In the genomic region with DNA sequence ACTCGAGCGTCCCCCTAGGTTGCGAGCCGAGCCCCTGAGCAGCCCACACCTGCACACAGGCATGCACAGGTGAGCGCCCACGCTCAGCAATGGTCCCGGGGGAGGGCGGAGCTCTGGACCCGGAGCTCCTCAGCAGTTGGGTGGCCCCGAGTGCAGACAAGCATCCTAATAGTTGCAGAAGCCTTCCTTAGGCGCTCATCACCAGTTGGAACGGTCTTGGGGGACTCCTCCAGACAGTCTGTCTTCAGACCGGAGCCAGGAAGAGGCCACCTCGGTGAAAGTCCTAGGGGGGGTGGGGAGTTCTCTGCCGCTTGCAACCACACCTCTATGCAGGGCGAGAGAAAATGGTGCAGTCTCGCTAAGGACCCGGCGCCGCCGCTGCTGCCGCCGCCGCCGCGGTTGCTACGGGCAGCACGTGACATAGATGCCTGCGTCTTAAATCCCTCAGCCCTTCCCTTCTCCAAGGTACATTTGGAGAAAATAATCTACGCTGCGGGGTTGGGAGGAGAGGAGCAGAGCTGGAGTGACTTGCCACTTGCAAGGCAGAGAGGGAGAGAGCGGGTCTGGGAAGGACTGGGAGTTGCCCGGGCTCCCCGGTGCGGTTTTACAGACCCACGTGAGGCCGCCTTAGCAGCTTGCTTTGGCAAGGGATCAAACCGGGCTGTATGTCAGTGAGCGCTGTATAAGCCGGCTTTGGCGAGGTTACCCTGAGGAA, we compare ENCODE assay signal across 8 mouse cellular contexts.
DNase-seq lines count a peak whose midpoint lies in the region; ATAC-seq and TF ChIP-seq lines count a peak whose summit lies in the region.

No protein-coding gene starts in this region.

- no peaks in the 10 kb centered on the region for H3K9me3 ChIP-seq in forebrain, embryonic 11.5 days (ENCODE audit: control insufficient read depth, low read length)
- H3K9me3 ChIP-seq in heart, embryonic 15.5 days (replicated peaks) = no peaks in the 10 kb centered on the region
- no peaks in the 10 kb centered on the region for H3K9me3 ChIP-seq in liver, embryonic 14.5 days (ENCODE audit: control insufficient read depth, low read length)
- no peaks in the 10 kb centered on the region for H3K9me3 ChIP-seq in neural tube, embryonic 13.5 days

- peak; percentile 78 for DNase-seq in layer of hippocampus, adult 11-12 months (ENCODE audit: low spot score)
- no peak for DNase-seq in layer of hippocampus, adult 9-10 months (ENCODE audit: low spot score)
- peak; percentile 83 for DNase-seq in forebrain, embryonic 11.5 days (ENCODE audit: low spot score)
- DNase-seq in kidney, postnatal 36 days = peak; percentile 37 to 60
- no peak for DNase-seq in liver, embryonic 14.5 days (ENCODE audit: low read depth in 3 of 3, low spot score in 3 of 3)
- DNase-seq in urinary bladder, postnatal 36 days (ENCODE audit: low spot score in 2 of 2) = peak; percentile 34 to 42

- peaks cover 7% of the 10 kb centered on the region; the same call in 1 of the 2 replicates for H3K4me1 ChIP-seq in forebrain, embryonic 11.5 days (replicated peaks; ENCODE audit: control insufficient read depth, insufficient read depth, low read length)
- peaks cover 14% of the 10 kb centered on the region for H3K4me1 ChIP-seq in heart, embryonic 15.5 days (replicated peaks)
- H3K4me1 ChIP-seq in liver, embryonic 14.5 days (replicated peaks; ENCODE audit: control insufficient read depth in 2 of 2, insufficient read depth in 2 of 2, low read length in 1 of 2) = no peaks in the 10 kb centered on the region
- peaks cover 19% of the 10 kb centered on the region for H3K4me1 ChIP-seq in neural tube, embryonic 13.5 days (replicated peaks)

- peak overlapping the region; percentile 100 for H3K4me2 ChIP-seq in forebrain, embryonic 11.5 days (ENCODE audit: low read depth, low read length, severe bottlenecking)
- peak overlapping the region; percentile 100 for H3K4me2 ChIP-seq in heart, embryonic 15.5 days
- peak overlapping the region; percentile 45 for H3K4me2 ChIP-seq in liver, embryonic 14.5 days (ENCODE audit: low read depth)
- peak overlapping the region; percentile 90 for H3K4me2 ChIP-seq in neural tube, embryonic 13.5 days

- H3K9ac ChIP-seq in forebrain, embryonic 11.5 days (ENCODE audit: low read length) = peak overlapping the region; percentile 62
- peak overlapping the region; percentile 46 for H3K9ac ChIP-seq in heart, embryonic 15.5 days
- no peak overlapping the region; the same call in 1 of the 2 replicates for H3K9ac ChIP-seq in liver, embryonic 14.5 days (replicated peaks)
- H3K9ac ChIP-seq in neural tube, embryonic 13.5 days = peak overlapping the region; percentile 72

- H3K27me3 ChIP-seq in forebrain, embryonic 11.5 days (ENCODE audit: control insufficient read depth, insufficient read depth, low read length) = peaks cover 7% of the 10 kb centered on the region; the same call in 1 of the 2 replicates
- peaks cover 25% of the 10 kb centered on the region for H3K27me3 ChIP-seq in heart, embryonic 15.5 days
- H3K27me3 ChIP-seq in liver, embryonic 14.5 days (ENCODE audit: control insufficient read depth, insufficient read depth, low read length) = peaks cover 12% of the 10 kb centered on the region
- H3K27me3 ChIP-seq in neural tube, embryonic 13.5 days = peaks cover 9% of the 10 kb centered on the region; the same call in 1 of the 2 replicates

- H3K36me3 ChIP-seq in forebrain, embryonic 11.5 days (ENCODE audit: control insufficient read depth, insufficient read depth, low read length) = no peaks in the 10 kb centered on the region
- no peaks in the 10 kb centered on the region for H3K36me3 ChIP-seq in heart, embryonic 15.5 days
- no peaks in the 10 kb centered on the region for H3K36me3 ChIP-seq in liver, embryonic 14.5 days (replicated peaks; ENCODE audit: control insufficient read depth, insufficient read depth, low read depth)
- no peaks in the 10 kb centered on the region for H3K36me3 ChIP-seq in neural tube, embryonic 13.5 days

- ATAC-seq in forebrain, embryonic 11.5 days (replicated peaks; ENCODE audit: low FRiP score) = peak; percentile 88
- peak; percentile 71 for ATAC-seq in heart, embryonic 15.5 days (replicated peaks; ENCODE audit: insufficient number of reproducible peaks, insufficient read depth, low FRiP score, low read depth)
- peak; percentile 56; the same call in 1 of the 2 replicates for ATAC-seq in liver, embryonic 14.5 days (ENCODE audit: insufficient read depth)
- peak; percentile 90 for ATAC-seq in neural tube, embryonic 13.5 days (ENCODE audit: low read depth)

- H3K4me3 ChIP-seq in forebrain, embryonic 11.5 days (ENCODE audit: low read depth, low read length) = peak overlapping the region; percentile 55
- peak overlapping the region; percentile 64 for H3K4me3 ChIP-seq in heart, embryonic 15.5 days
- H3K4me3 ChIP-seq in liver, embryonic 14.5 days (ENCODE audit: insufficient read depth in 1 of 2, low read depth in 2 of 2, low read length in 2 of 2) = peak overlapping the region; percentile 48 to 59
- peak overlapping the region; percentile 57 for H3K4me3 ChIP-seq in neural tube, embryonic 13.5 days

- no peak for TF ChIP-seq CTCF in liver, embryonic 14.5 days (IDR thresholded peaks at IDR 0.05; ENCODE audit: low read depth)

- WGBS in forebrain, embryonic 11.5 days = under 1% methylated on average over 41 of the region's 41 CpGs
- under 1% methylated on average over 41 of the region's 41 CpGs for WGBS in heart, embryonic 15.5 days
- WGBS in liver, embryonic 14.5 days (ENCODE audit: insufficient replicate concordance) = under 1% methylated on average over 41 of the region's 41 CpGs
- under 1% methylated on average over 41 of the region's 41 CpGs for WGBS in neural tube, embryonic 13.5 days

- no peak for TF ChIP-seq EP300 in liver, embryonic 14.5 days (IDR thresholded peaks at IDR 0.05; ENCODE audit: low read depth)

- no peak overlapping the region for H3K27ac ChIP-seq in forebrain, embryonic 11.5 days (ENCODE audit: low read depth, low read length)
- no peak overlapping the region for H3K27ac ChIP-seq in heart, embryonic 15.5 days
- H3K27ac ChIP-seq in liver, embryonic 14.5 days = no peak overlapping the region
- H3K27ac ChIP-seq in neural tube, embryonic 13.5 days (replicated peaks) = peak overlapping the region; percentile 83

Comparison
In these comparisons a context has a peak if more than half of its experiments do, and no peak if none do; other contexts are left out.
1. DNase-seq: peak in layer of hippocampus, adult 11-12 months (single experiment), forebrain, embryonic 11.5 days (single experiment), kidney, postnatal 36 days (2 of 2) and urinary bladder, postnatal 36 days (2 of 2); none in layer of hippocampus, adult 9-10 months (single experiment) and liver, embryonic 14.5 days (0 of 3).
2. H3K4me2 ChIP-seq: peak in every context shown above with its lines; median percentile 100 in forebrain, embryonic 11.5 days; 100 in heart, embryonic 15.5 days; 90 in neural tube, embryonic 13.5 days; 45 in liver, embryonic 14.5 days.
3. Peak in every context shown above with its lines, with median percentiles within 50 percentile points of each other: ATAC-seq and H3K4me3 ChIP-seq.